Mouse (Mus musculus): Measurements from ENCODE around the gene Myof.

- TF ChIP-seq ZNF384 (IDR thresholded peaks at IDR 0.05; ENCODE audit: low read depth, low read length): no peak
- no peak for TF ChIP-seq CTCF (conservative IDR thresholded peaks at IDR 0.05 in 1 of 2, IDR thresholded peaks at IDR 0.05 in 1 of 2; ENCODE audit: low read depth in 2 of 2, low read length in 2 of 2)
- TF ChIP-seq NELFE (IDR thresholded peaks at IDR 0.05; ENCODE audit: low read depth, low read length): no peak
- no peak for TF ChIP-seq MAZ (IDR thresholded peaks at IDR 0.05; ENCODE audit: low read depth, low read length)
- TF ChIP-seq TBP (conservative IDR thresholded peaks at IDR 0.05; ENCODE audit: low read depth, low read length): no peak
- TF ChIP-seq NRF1 (IDR thresholded peaks at IDR 0.05; ENCODE audit: low read depth, low read length): no peak
- no peak for TF ChIP-seq BHLHE40 (IDR thresholded peaks at IDR 0.05; ENCODE audit: low read depth, low read length)
These were observed 1.1 kb downstream of the Myof start for GRCm38 (mm10) chr19:38042261-38042722.

Data from CH12.LX (cell line).